Mouse (Mus musculus) cerebellum, adult 9-10 months (tissue): ENCODE results near the gene Limk2.

Source experiments
- DNase-seq: peaks from one replicate; pipeline ENCODE4 v3.0.0; 2022

The Limk2 gene

GRCm38 (mm10) chr11:3331756-3332642, 77.0 kb downstream of the Limk2 start:
- peak; percentile 93 for DNase-seq

GRCm38 (mm10) chr11:3330991-3331750, 77.8 kb downstream of the Limk2 start:
- peak; percentile 66 for DNase-seq

- peak; percentile 96 for DNase-seq
These were observed 78.4 kb downstream of the Limk2 start for GRCm38 (mm10) chr11:3330566-3330965.

DNA sequence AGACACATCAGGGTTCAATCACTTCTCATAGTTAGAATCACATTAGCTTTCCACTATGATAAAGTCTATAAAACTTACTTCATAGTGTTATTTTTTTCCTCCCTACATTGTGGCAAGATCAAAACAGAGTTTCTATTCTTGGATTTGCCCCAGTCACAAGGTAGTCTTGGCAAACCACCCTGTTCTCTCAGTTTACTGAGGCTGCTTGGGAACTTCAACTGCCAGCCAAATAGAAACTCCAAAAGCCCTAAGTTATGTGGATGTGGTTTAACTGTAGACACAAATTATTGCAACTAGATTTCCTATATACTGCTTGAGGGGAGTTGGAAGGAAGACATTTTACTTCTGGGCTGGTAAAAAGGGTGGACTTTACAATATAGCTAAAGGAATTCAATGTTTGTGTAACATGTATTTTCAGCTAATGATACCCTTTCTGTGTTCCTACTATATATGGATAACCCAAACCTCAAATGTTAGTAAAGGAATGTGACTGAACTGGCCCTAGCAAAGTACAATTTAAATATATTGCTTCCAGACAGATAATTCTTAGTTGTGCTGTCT, 79.0 kb downstream of the Limk2 start, which contains the start of gene Pik3ip1:
Gene Pik3ip1, plus strand, starts transcription at position 511 of the 561 bp plus-strand sequence.
- DNase-seq: no peak

DNA sequence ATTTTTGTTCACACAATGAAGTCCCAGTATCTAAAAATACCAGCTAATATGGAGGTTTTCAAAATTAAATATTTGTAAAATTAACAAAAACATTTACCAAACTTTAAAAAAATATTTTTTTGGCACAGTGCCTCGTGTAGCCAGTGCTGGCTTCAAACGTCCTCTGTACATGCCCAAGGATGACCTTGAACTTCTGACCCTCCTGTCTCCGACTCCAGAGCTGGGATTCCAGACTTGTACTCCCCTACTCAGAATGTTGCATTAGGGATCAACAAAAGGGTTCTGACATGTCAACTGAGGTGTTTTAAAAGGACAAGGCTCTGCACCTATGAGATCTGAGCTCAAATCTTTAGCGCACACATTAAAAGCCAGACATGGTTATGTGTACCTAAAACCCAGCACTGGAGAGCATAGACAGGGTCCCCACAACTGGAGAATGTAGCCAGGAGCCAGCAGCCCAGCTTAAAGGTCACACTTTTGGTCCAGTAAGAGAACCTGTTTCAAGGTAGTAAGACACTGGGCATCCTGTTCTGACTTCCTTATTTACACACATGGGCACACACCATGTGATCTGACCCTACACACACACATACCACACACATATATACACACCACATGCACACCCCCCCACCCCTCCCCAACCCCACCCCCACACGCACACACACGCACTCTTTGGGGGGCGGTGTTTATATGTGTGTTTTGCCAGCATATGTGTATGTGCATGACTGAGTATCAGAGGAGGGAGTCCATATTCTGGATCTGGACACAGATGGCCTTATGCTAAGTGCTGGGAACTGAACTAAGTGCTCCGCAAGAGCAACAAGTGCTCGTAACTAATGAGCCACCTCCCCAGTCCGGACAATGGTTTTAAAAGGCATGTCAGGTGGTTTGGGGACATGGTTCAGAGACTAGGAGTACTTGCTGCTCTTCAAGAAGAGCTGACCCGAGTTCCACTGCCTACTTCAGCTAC, 79.9 kb downstream of the Limk2 start:
- DNase-seq: peak; percentile 55

- DNase-seq: peak; percentile 47
These were observed 80.7 kb downstream of the Limk2 start for GRCm38 (mm10) chr11:3328271-3328670.

GRCm38 (mm10) chr11:3318286-3318685, 90.7 kb downstream of the Limk2 start:
- no peak for DNase-seq

GRCm38 (mm10) chr11:3314148-3314547, 94.8 kb downstream of the Limk2 start:
- peak; percentile 84 for DNase-seq

- no peak for DNase-seq
These were observed 95.7 kb downstream of the Limk2 start for GRCm38 (mm10) chr11:3313294-3313693.

DNA sequence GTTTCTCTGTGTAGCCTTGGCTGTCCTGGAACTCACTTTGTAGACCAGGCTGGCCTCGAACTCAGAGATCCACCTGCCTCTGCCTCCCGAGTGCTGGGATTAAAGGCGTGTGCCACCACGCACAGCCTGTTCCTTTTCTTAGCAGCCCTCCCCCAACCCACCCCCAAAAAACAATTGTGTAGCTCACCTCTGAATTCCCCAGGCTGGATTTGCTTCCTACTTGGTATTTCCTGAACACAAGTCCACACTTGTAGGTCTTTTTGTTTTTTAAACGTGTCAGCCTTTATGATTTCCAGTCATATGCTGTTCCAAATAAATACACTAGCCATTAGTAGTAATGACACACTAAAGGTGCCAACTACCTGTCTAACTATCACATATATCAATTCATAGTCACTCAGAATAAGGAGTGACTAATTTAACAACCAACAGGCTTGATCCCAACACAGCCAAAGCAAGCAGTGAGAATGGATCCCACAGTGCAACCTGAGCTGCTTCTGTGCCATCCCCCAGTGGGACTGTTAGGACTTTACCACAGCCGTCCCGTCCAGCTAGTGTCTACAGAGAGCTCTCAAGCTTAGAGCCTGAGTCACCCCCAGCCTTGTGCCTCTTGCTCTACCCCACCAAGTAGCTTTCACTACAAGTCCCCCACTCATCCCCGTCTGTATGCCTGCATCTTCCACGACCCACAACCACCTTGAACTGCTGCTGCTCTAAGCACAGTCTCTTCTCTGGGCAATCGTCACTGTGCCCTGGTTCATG, 97.2 kb downstream of the Limk2 start:
- DNase-seq: no peak

DNA sequence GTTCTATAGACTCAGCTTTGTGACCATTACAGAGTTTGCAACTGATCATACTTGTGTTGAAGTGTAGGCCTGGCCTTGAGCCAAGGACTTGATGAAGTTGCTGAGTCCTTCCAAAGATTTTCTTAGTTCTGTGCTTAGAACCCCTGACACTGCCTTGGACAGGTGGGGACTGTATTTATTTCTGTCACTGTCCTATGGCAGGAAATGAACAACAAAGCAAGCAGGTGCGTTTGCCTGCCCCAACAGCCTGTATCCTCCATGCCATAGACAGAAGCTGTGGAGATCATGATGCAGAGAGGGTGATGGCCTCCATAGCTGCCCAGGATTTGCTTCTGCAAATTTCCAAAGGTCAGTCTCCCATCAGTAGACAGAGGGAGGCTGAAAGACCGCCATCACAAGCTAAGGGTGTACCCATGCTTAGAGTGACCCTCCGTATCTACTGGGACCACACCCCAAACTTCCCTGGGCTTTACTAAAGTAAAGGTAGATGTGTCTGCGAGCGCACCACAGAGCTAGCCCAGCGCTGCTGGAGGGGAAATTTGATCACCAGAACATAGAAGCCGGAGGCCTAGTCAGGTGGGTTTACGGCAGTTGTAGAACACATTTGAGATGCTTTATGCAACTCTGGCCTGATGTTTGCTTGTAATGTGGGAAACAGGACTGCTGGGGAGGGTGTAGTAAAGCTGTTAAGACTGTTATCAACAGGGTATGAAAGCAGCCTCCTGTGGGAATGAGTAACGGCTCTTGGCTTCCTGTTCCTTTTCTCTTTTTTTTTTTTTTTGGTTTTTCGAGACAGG, 98.0 kb downstream of the Limk2 start:
- no peak for DNase-seq

- no peak for DNase-seq
These were observed 99.1 kb downstream of the Limk2 start for GRCm38 (mm10) chr11:3309884-3310283.

- DNase-seq: no peak
These were observed 101.1 kb downstream of the Limk2 start for GRCm38 (mm10) chr11:3307875-3308274.

DNA sequence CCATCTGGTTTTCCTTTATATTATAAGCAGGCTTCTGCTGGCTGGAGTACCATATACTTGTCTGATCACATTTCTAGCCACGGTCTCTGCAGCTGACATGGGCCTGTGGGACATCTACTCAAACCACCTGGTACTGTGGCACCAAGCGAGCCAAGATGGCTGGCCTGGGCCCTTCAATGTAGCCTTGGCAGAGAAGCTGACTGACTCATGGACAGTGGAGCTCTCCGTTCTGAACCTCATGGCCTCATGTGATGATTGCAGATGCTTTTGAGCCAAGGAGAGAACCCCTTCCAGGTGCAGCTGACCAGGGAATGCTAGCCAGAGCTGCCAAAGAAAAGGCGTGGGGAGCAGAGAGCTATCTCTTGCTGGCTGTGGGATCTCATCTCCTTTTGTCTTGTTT, 103.2 kb downstream of the Limk2 start:
- no peak for DNase-seq

DNA sequence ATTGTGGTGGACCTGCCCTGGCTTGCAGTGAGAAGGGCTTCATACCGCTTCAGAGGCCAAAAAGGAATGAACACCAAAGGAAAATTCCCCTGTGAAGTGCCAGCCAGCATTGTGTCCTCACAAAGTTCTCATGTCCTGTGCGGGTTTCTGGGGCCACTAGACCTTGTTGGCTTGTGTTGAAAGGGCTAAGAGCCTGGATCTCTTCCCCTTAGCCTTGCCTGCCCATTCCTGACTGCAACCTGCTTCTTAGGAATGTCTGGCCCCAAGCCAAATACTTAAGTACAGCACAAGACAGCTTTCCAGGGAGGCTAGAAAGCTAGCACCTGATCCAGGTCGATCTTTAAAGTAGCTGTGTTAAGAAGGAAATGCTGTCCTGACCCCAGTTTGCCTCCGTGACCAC, 106.2 kb downstream of the Limk2 start:
- DNase-seq: no peak

GRCm38 (mm10) chr11:3302385-3302784, 106.6 kb downstream of the Limk2 start:
- DNase-seq: no peak

- no peak for DNase-seq
These were observed 107.9 kb downstream of the Limk2 start for GRCm38 (mm10) chr11:3301075-3301474.

DNA sequence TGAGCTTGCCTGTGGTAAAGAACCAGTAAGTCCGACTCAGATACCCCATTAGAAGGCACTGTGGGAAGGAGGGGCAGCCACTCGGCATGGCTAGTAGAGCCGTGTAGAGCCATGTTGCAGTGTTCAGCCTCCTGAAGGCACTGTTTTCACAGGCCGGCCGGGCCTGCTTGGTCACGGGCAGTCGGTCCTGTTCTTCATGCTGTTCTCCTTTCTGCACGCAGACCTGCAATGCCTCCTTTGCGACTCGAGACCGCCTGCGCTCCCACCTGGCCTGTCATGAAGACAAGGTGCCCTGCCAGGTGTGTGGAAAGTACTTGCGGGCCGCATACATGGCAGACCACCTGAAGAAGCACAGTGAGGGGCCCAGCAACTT, 110.2 kb downstream of the Limk2 start:
- DNase-seq: no peak

GRCm38 (mm10) chr11:3297871-3298812, 110.8 kb downstream of the Limk2 start:
- DNase-seq: no peak

GRCm38 (mm10) chr11:3296056-3296455, 112.9 kb downstream of the Limk2 start:
- no peak for DNase-seq
